Mouse (Mus musculus): ENCODE data around the gene Sgcd.

The Sgcd gene

GRCm38 (mm10) chr11:47988697-47989533, at the start of gene Sgcd:
TSS of gene Sgcd (minus strand) at chr11:47988969.
- in situ Hi-C loops (cut with MboI, MseI), result no loop called here

- in situ Hi-C loops (cut with MboI, MseI), result no loop called here
Measured at GRCm38 (mm10) chr11:48038051-48038450, 49.3 kb upstream of the Sgcd start.

GRCm38 (mm10) chr11:48012836-48013235, 24.1 kb upstream of the Sgcd start:
- in situ Hi-C loops (cut with MboI, MseI), result no loop called here

GRCm38 (mm10) chr11:47988333-47988696, 454 bp downstream of the Sgcd start:
- in situ Hi-C loops (cut with MboI, MseI), result no loop called here

GRCm38 (mm10) chr11:47987893-47988267, 889 bp downstream of the Sgcd start:
- in situ Hi-C loops (cut with MboI, MseI), result no loop called here

- in situ Hi-C loops (cut with MboI, MseI), result no loop called here
Measured at GRCm38 (mm10) chr11:47987251-47987892, 1.4 kb downstream of the Sgcd start.

- in situ Hi-C loops (cut with MboI, MseI), result no loop called here
Measured at GRCm38 (mm10) chr11:47982152-47982551, 6.6 kb downstream of the Sgcd start.

GRCm38 (mm10) chr11:47981108-47981507, 7.7 kb downstream of the Sgcd start:
- in situ Hi-C loops (cut with MboI, MseI), result no loop called here

GRCm38 (mm10) chr11:47953291-47953690, 35.5 kb downstream of the Sgcd start:
- in situ Hi-C loops (cut with MboI, MseI), result no loop called here

- in situ Hi-C loops (cut with MboI, MseI), result no loop called here
Measured at GRCm38 (mm10) chr11:47952366-47952765, 36.4 kb downstream of the Sgcd start.

GRCm38 (mm10) chr11:47939795-47940194, 49.0 kb downstream of the Sgcd start:
- in situ Hi-C loops (cut with MboI, MseI), result no loop called here

- in situ Hi-C loops (cut with MboI, MseI), result no loop called here
Measured at GRCm38 (mm10) chr11:47917616-47918015, 71.2 kb downstream of the Sgcd start.

- in situ Hi-C loops (cut with MboI, MseI), result loop anchor here in 1 of 2 experiments (5.0 kb wide), 1 partner anchor 41 kb away; no protein-coding TSS in a partner anchor
Measured at GRCm38 (mm10) chr11:47891617-47892172, 97.1 kb downstream of the Sgcd start.

- in situ Hi-C loops (cut with MboI, MseI), result loop anchor here in 1 of 2 experiments (5.0 kb wide), 1 partner anchor 42 kb away; no protein-coding TSS in a partner anchor
Measured at GRCm38 (mm10) chr11:47890315-47890714, 98.5 kb downstream of the Sgcd start.

- in situ Hi-C loops (cut with MboI, MseI), result no loop called here
Measured at GRCm38 (mm10) chr11:47885310-47885709, 103.5 kb downstream of the Sgcd start.

GRCm38 (mm10) chr11:47883545-47883944, 105.2 kb downstream of the Sgcd start:
- in situ Hi-C loops (cut with MboI, MseI), result no loop called here

GRCm38 (mm10) chr11:47876633-47877170, 112.1 kb downstream of the Sgcd start:
- in situ Hi-C loops (cut with MboI, MseI), result no loop called here

- in situ Hi-C loops (cut with MboI, MseI), result no loop called here
Measured at GRCm38 (mm10) chr11:47845894-47846293, 142.9 kb downstream of the Sgcd start.

- in situ Hi-C loops (cut with MboI, MseI), result no loop called here
Measured at GRCm38 (mm10) chr11:47833283-47833682, 155.5 kb downstream of the Sgcd start.

- in situ Hi-C loops (cut with MboI, MseI), result no loop called here
Measured at GRCm38 (mm10) chr11:47810307-47810706, 178.5 kb downstream of the Sgcd start.

- in situ Hi-C loops (cut with MboI, MseI), result loop anchor here in 1 of 2 experiments (10.0 kb wide), 2 partner anchors 471 to 641 kb away; no protein-coding TSS in a partner anchor
Measured at GRCm38 (mm10) chr11:47804101-47804715, 184.6 kb downstream of the Sgcd start.

- in situ Hi-C loops (cut with MboI, MseI), result no loop called here
Measured at GRCm38 (mm10) chr11:47777916-47778226, 210.9 kb downstream of the Sgcd start.
